Mouse (Mus musculus): ENCODE measurements around the gene Dok5.

Gene Dok5

DNA sequence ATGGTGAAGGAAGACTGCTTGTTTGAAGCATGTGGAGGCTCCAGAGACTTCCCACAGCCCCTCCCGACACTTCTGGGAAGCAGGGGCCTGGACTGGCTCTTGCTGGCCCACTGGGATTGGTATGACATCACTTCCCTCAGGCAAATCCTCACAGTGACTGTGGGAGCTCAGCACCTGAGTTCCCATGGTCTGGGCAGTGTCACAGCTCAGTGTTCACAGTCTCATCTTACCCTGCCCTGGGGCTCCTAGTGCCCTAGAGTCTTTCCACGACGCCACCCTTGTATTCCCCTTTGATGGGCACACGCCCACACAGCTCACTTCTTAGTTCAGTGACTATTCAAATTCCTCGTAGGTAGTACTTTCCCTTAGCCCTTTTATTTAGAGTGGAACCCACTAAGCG lies 71.4 kb downstream of the Dok5 start:
- DNase-seq: no peak

GRCm38 (mm10) chr2:170807555-170808258 lies 76.1 kb downstream of the Dok5 start:
- DNase-seq: no peak

GRCm38 (mm10) chr2:170808259-170808789 lies 76.7 kb downstream of the Dok5 start:
- DNase-seq: no peak

DNA sequence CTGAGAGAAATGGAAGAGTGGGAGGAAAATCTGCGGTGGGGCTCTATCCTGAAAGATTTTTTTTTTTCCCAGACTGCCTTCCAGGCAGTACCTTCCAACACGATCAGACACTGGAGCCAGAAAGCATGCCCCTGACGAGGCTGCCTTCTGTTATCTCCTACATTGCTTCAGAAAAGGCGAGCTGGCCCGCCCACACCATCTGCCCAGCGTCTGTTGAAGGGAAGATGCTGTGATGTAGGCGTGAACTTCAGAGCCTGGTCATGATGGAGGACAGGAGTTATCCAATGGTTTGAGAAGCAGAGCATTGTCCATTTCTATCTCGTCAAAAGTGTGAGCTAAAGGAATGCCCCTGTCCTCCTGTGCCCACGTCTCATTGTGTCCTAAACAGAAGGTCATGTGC lies 79.7 kb downstream of the Dok5 start:
- DNase-seq: no peak

- DNase-seq: no peak
These were observed 84.7 kb downstream of the Dok5 start for GRCm38 (mm10) chr2:170816302-170816701.

GRCm38 (mm10) chr2:170817112-170817703 lies 85.6 kb downstream of the Dok5 start:
- DNase-seq: no peak

DNA sequence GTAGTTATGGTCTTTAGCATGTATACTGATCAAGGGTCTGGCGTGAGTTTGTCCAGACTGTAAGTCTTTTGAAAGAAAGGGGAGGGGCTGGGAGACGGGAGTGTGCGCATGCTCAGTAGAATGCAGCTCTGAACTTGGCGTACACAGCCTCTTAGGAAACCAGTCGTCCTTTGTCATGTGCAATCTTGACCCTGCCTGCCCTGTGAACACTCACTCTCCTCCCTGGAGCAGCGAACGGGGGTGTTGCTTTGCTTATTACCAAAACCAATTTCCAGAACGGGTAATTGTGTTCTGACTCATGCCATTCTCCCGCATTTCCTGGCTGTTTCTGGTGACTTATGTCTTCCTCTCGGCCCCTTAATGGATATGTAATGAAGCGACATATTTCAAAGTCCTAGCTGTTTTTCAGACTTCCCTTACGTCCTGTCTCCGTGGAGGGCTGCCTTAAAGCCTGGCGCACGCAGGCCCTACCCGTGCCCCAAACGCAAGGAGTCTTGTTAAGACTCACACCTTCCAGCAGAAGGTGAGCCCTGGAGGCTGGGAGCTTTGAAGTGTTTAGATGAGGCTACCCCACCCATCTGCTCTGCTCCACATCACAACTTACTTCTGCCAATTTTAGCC lies 95.3 kb downstream of the Dok5 start:
- no peak for DNase-seq

- no peak for DNase-seq
These were observed 97.2 kb downstream of the Dok5 start for GRCm38 (mm10) chr2:170828757-170829156.

GRCm38 (mm10) chr2:170829191-170829611 lies 97.6 kb downstream of the Dok5 start:
- no peak for DNase-seq

GRCm38 (mm10) chr2:170829988-170830387 lies 98.4 kb downstream of the Dok5 start:
- no peak for DNase-seq

- DNase-seq: no peak
These were observed 105.3 kb downstream of the Dok5 start for GRCm38 (mm10) chr2:170836862-170837261.

- no peak for DNase-seq
These were observed 105.8 kb downstream of the Dok5 start for GRCm38 (mm10) chr2:170837363-170837762.

DNA sequence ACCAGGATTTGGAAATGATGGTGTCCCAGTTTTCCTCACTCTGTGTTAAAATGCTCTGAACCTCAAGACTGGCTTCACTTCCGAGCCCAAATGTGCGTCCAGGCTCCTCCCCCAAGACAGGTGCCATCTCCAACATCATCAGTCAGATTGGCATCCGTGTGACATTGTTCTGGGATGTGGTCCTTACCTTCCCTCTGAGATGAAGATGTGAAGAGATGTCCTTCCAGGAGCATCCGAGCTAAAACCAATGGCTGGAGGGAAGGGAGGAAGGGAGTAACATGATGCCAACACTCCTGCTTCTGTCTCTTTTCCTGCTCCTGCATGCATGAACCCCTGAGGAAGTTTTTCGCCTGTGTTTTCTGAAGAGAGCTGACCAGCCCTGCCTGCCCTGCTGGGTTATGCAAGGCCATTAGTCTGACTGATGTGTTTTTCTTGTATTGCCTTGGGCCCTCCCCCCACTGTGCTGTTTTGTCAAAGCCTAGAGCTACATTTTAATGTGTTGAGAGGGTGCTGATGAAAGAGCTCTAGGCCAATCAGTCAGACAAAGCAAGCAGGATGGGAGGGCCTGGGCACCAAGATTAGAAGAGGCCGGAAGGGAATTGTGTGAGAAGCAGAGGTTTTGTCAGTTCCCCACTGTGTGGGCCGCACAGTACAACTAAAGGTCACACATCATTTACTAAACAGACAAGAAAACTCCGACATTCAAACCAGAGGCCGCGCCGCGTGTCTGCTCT lies 106.4 kb downstream of the Dok5 start:
- DNase-seq: no peak

GRCm38 (mm10) chr2:170841441-170841965 lies 109.9 kb downstream of the Dok5 start:
- no peak for DNase-seq

DNA sequence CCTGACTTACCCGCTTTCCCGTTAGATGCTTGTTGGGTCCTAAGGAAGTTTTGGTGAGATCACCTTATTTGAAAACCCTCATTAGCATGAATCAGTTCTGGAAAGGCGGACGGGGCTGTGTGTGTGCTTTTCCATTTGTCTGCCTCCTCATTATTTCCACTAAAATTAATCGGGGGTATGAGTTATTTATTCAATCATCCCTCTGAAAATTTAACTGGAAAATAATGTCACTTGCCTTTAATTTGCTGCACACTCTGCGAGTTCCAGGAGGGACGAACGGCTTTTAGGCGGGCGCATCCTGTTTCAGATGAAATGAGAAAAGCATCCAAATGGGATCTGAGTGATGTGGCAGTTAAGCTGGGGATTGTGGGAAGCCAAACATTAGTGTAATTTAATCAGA lies 113.9 kb downstream of the Dok5 start:
- DNase-seq: no peak

GRCm38 (mm10) chr2:170850058-170850457 lies 118.5 kb downstream of the Dok5 start:
- DNase-seq: no peak

DNA sequence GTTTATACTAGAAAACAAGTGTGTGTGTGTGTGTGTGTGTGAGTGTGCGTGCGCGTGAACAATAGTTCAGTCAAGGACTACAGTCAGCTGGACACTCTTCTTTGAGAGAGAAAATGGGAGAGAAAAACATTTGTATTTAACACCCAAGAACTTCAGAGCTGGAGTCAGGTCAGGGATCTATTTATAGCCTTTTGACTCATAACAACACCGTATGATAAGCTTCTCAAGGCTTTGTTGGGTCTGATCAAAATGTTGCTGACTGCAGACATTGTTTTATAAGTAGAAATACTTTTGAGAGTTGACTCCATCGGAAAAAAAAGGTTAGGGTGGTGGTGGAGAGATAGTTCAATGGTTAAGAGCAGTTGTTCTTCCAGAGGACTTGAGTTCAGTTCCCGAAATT lies 120.7 kb downstream of the Dok5 start:
- DNase-seq: no peak

DNA sequence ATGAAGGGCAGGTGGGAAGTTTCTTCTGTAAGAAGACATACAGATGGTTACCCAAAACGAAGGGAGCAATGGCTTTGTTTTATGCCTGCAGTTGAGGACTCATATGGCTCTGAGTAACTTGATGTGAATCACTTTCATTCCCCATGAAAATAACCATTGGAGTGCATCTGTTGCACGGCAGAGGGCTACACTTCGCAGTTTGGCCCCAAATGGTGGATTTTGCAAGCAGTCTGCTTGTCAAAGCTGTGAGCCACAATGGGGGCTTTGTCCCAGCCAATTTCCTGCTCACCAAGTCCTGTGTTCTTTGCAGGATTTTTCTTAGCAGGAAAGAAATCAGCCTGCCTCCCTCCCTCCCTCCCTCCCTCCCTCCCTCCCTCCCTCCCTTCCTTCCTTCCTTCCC lies 123.6 kb downstream of the Dok5 start:
- DNase-seq: no peak

- DNase-seq: no peak
These were observed 124.5 kb downstream of the Dok5 start for GRCm38 (mm10) chr2:170856085-170856484.

DNA sequence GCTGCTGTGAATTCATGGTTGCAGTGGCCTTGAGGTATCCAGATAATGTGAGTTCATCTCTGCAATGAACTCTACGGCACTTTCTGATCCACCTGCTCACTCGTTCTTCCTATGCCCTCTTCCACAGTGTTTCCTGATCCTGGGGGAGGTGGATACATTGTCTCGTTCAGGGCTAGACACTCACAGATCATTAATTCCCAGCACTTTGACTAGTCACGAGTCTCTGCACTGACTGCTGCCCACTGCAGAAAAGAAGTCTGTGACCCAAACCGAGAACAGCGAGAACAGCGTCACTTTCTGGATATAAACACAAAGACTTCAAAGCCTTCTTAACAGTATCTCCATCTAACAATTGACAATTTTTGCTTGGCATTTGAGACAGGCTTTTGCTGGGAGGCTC lies 125.9 kb downstream of the Dok5 start:
- DNase-seq: no peak

DNA sequence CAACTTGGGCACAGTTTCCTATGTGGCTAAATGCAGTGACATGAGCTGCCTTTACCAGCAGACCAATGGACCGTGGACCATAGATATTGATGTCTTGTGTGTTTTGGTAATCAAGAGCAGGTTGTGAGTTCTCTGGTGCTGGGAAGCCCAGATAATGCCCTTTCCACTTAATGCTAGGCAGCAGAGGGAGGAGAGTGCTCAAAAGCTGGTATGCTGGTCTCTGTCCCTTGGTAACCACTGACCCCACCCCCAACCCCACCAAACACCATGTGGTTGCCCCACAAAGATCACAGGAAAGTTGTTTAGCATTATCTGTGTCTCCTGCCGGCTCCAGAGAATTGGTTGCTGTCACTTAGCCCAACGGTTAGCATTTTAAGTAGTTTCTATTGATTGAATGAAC lies 127.0 kb downstream of the Dok5 start:
- no peak for DNase-seq

DNA sequence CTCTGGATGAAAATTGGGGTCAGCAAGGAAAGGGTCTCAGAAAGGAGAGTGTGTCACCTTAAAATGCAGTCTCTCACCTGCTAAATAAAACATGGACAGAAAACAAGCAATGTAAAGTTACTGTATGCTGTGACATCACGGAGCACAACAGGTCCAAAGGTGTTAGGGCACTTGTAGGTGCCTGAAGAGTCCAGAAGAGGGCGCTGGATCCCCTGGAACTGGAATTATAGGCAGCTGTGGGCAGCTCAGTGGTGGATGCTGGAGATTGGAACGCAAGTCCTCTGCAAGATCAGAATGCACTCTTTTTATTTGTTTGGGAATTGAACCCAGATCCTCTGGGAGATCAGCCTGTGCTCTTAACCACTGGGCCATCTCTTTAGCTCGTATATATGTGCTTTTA lies 129.0 kb downstream of the Dok5 start:
- no peak for DNase-seq

GRCm38 (mm10) chr2:170862799-170863198 lies 131.2 kb downstream of the Dok5 start:
- no peak for DNase-seq

Measured in thymus, postnatal 25 days (tissue).